Mouse (Mus musculus): ENCODE results near the gene Tjp2.

- no peak for TF ChIP-seq GATA1 (IDR thresholded peaks at IDR 0.05; ENCODE audit: borderline replicate concordance, low read length)
- TF ChIP-seq CTCF (IDR thresholded peaks at IDR 0.05; ENCODE audit: low read depth, low read length): no peak
These were observed 167.9 kb downstream of the Tjp2 start for GRCm38 (mm10) chr19:24056880-24057279.

All from G1E (cell line).